Mouse (Mus musculus) spleen, adult 2 months (tissue): ENCODE data around the gene Ltf. TPM values are rescaled to one million over a fixed set of nuclear protein-coding genes. Genes with fewer than 3 reads are reported as not detected.

ENCODE experiments used
- DNase-seq, 2 experiments: peaks; one replicate each; pipeline versions ENCODE4 v3.0.0 to v3.0.0-alpha.2; 2012 to 2021; ENCODE audit warnings: low spot score in 2 of 2, low read depth in 1 of 2
- H3K27ac ChIP-seq: fragments of 200-500 bp; 2 replicates; pipeline ENCODE4 v1.5.1; 2012; ENCODE audit warnings: low read length, inconsistent platforms; ENCODE audit not compliant: insufficient read depth
- H3K27me3 ChIP-seq: fragments of 200-500 bp; 2 replicates; pipeline ENCODE4 v1.6.1; 2012; ENCODE audit warnings: mild to moderate bottlenecking, moderate library complexity, low read length, inconsistent platforms; ENCODE audit not compliant: control insufficient read depth, insufficient read depth
- H3K36me3 ChIP-seq: fragments of 200-500 bp; 2 replicates; pipeline ENCODE4 v1.6.1; 2012; ENCODE audit warnings: mild to moderate bottlenecking, low read length, inconsistent platforms; ENCODE audit not compliant: control insufficient read depth, insufficient read depth
- H3K4me1 ChIP-seq: fragments of 200-500 bp; 2 replicates; pipeline ENCODE4 v1.6.1; 2011; ENCODE audit warnings: inconsistent platforms; ENCODE audit not compliant: control insufficient read depth, insufficient read depth, insufficient read length
- H3K4me3 ChIP-seq: fragments of 200-500 bp; 2 replicates; pipeline ENCODE4 v1.5.1; 2011; ENCODE audit warnings: mild to moderate bottlenecking, inconsistent platforms; ENCODE audit not compliant: insufficient read depth, insufficient read length; ENCODE audit errors: extremely low read depth
- CTCF ChIP-seq: fragments of 200-500 bp; IDR thresholded peaks from 2 replicates; pipeline ENCODE4 v1.5.1; 2011; ENCODE audit warnings: mild to moderate bottlenecking, inconsistent platforms; ENCODE audit not compliant: insufficient read depth, insufficient read length, insufficient replicate concordance; ENCODE audit errors: extremely low read depth
- POLR2A ChIP-seq: fragments of 200-500 bp; IDR thresholded peaks from 2 replicates; pipeline ENCODE4 v1.6.1; 2011; ENCODE audit warnings: low read depth, low read length, inconsistent platforms
- WGBS: fragments of 180-500 bp; shearing (Covaris S2); methylation state at CpG from one replicate; pipeline ENCODE4 v1.1.7; 2018; 5-methylcytosine and 5-hydroxymethylcytosine counted together
- polyA plus RNA-seq: library from polyadenylated mRNA; depleted of rRNA; stranded (reverse); fragments of >200 nt; gene quantifications from 2 replicates; pipeline ENCODE4 v1.2.3, GENCODE M21; 2012

Gene Ltf
- polyA plus RNA-seq, 1 experiment: 12.3 TPM

DNA sequence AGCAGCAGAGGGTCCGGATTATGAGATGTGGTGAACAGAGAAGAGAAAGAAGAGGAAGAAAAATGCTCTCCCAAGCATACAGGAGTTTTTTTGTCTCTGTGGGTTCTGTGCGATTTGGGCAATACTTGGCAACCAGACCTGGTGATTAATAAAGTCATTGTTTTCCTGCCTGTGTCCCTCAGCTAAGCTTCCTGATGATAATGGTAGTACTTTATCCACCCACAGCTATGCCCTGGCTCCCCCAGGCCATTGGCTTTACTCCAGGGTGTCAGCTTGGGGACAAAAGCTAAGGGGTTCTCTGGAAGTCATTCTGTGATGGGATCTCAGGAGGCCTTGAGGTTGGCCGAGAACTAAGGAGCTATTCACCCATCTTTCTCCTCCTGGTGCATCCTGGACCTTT is 7.0 kb upstream of the Ltf start:
- WGBS: 72% methylated on average over 3 of the region's 3 CpGs
- DNase-seq: no peak
- no peak overlapping the region for H3K4me3 ChIP-seq
- TF ChIP-seq POLR2A (no peak), CTCF (no peak)
- H3K27ac ChIP-seq: no peak overlapping the region
- no peaks in the 10 kb centered on the region for H3K27me3 ChIP-seq
- no peaks in the 10 kb centered on the region for H3K36me3 ChIP-seq
- H3K4me1 ChIP-seq: no peaks in the 10 kb centered on the region

DNA sequence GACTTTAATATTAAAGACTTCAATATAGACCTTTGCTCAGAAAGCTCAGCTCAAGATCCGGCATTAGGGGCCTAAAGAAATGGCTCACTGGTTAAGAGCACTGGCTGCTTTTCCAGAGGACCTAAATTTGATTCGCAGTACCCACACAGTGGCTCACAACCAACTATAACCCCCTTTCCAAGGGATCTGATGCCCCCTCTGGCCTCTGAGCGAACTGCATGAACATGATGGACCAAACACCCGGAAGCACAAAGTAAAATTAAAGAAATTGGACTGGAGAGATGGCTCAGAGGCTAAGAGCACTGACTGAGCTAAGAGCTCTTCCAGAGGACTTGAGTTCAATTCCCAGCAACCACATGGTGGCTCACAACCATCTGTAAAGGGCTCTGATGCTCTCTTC is 3.4 kb upstream of the Ltf start:
- Histone ChIP-seq H3K27me3 (no peaks in the 10 kb centered on the region), H3K36me3 (no peaks in the 10 kb centered on the region), H3K4me3 (no peak overlapping the region), H3K27ac (no peak overlapping the region), H3K4me1 (no peaks in the 10 kb centered on the region)
- TF ChIP-seq POLR2A (no peak), CTCF (no peak)
- DNase-seq: no peak
- WGBS: 92% methylated on average over 4 of the region's 4 CpGs

- Histone ChIP-seq H3K4me3 (no peak overlapping the region), H3K4me1 (no peaks in the 10 kb centered on the region), H3K36me3 (no peaks in the 10 kb centered on the region), H3K27ac (no peak overlapping the region), H3K27me3 (no peaks in the 10 kb centered on the region)
- 80% methylated on average over 10 of the region's 10 CpGs for WGBS
- DNase-seq: no peak
- TF ChIP-seq POLR2A: no peak
- TF ChIP-seq CTCF: no peak
Observed at GRCm38 (mm10) chr9:111026791-111027190, 7.7 kb downstream of the Ltf start.

DNA sequence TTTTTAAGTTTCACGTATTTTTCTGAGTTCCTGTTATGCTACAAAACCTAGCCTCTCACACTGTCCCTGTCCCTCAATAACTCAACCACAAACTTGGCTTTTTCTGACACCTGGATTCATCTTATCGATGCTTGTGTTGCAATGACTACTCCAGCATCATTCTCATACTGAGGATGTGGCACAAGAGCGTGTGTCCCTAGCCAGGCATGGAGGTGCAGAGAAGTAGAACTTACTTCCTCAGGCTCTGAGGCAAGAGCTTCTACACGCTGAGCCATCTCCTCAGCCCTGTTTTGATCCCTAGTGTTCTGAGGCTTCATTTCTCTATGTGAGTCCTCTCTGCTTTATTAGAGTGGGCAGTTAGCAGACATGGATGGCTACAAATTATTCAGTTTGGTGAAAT is 14.6 kb downstream of the Ltf start:
- no peak overlapping the region for H3K27ac ChIP-seq
- no peaks in the 10 kb centered on the region for H3K4me1 ChIP-seq
- TF ChIP-seq CTCF (no peak), POLR2A (no peak)
- DNase-seq: no peak
- no peak overlapping the region for H3K4me3 ChIP-seq
- no peaks in the 10 kb centered on the region for H3K36me3 ChIP-seq
- no peaks in the 10 kb centered on the region for H3K27me3 ChIP-seq
- 77% methylated on average over 4 of the region's 4 CpGs for WGBS

DNA sequence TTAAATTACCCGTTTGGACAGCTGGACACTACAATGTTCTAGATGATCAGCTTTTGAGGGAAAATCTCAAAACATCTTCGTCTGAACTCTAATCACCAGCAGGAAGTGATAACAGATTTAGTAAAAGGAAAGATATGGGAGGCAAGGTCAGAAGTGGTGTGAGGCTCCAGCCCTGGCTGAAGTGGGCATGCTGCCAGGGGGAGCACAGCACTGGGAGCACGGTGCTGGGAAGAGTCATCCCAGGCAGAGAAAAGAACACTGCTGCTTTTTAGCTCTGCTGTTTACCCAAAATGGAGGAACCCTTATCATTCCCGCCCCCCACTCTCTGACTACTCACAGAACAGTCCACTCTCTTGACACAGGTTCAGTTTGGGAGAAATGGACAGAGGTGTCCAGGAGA is 20.9 kb downstream of the Ltf start:
- Histone ChIP-seq H3K4me1 (no peaks in the 10 kb centered on the region), H3K36me3 (no peaks in the 10 kb centered on the region), H3K27ac (no peak overlapping the region), H3K4me3 (no peak overlapping the region), H3K27me3 (no peaks in the 10 kb centered on the region)
- no peak for TF ChIP-seq CTCF
- TF ChIP-seq POLR2A: no peak
- no peak for DNase-seq
- WGBS: 73% methylated on average over 4 of the region's 4 CpGs

DNA sequence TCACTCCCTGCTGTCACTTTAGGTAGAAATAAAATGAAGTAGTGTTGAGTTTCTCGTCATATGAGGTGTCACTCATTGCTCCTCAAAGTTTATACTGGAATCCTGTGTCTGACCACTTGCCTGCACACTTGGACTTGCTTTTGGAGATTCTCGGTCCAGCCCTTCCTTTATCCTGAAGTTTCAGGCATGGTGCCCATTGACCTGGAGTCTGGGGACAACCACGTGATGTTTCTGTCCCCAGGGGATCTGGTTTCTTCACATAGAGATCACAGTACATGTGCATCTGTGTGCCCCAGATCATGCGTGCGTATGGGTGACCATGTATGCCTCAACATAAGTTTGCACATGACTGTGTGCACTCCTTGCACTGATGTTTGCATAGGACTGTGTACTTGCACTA is 23.2 kb downstream of the Ltf start:
- Histone ChIP-seq H3K27me3 (no peaks in the 10 kb centered on the region), H3K4me1 (peaks cover 8% of the 10 kb centered on the region; the same call in 1 of the 2 replicates), H3K36me3 (no peaks in the 10 kb centered on the region), H3K4me3 (no peak overlapping the region), H3K27ac (no peak overlapping the region)
- 68% methylated on average over 5 of the region's 5 CpGs for WGBS
- no peak for TF ChIP-seq CTCF
- no peak for TF ChIP-seq POLR2A
- DNase-seq: no peak

GRCm38 (mm10) chr9:111046222-111046621 is 27.2 kb downstream of the Ltf start:
- H3K4me3 ChIP-seq: no peak overlapping the region
- TF ChIP-seq POLR2A (no peak), CTCF (no peak)
- DNase-seq: peak in 1 of 2 experiments; percentile 9
- 6% methylated on average over 3 of the region's 3 CpGs for WGBS
- peaks cover 8% of the 10 kb centered on the region; the same call in 1 of the 2 replicates for H3K4me1 ChIP-seq
- no peaks in the 10 kb centered on the region for H3K27me3 ChIP-seq
- no peaks in the 10 kb centered on the region for H3K36me3 ChIP-seq
- peak overlapping the region; percentile 53 for H3K27ac ChIP-seq
